Mouse (Mus musculus): Measurements from ENCODE around the gene Snta1. TPM values are rescaled to one million over a fixed set of nuclear protein-coding genes. Genes with fewer than 3 reads are reported as not detected.

Gene Snta1
- polyA plus RNA-seq, 3 experiments from 2014 or later: not detected

- ATAC-seq: peak; percentile 90
These were observed 35.6 kb downstream of the Snta1 start for GRCm38 (mm10) chr2:154372151-154372829.

GRCm38 (mm10) chr2:154367510-154367909 is 40.4 kb downstream of the Snta1 start:
- ATAC-seq: no peak

GRCm38 (mm10) chr2:154354000-154354425 is 53.9 kb downstream of the Snta1 start:
- ATAC-seq: peak; percentile 81

GRCm38 (mm10) chr2:154348152-154348551 is 59.7 kb downstream of the Snta1 start:
- ATAC-seq: no peak

- ATAC-seq: no peak
These were observed 68.5 kb downstream of the Snta1 start for GRCm38 (mm10) chr2:154339356-154339755.

GRCm38 (mm10) chr2:154338161-154338560 is 69.7 kb downstream of the Snta1 start:
- ATAC-seq: no peak

GRCm38 (mm10) chr2:154335572-154335971 is 72.3 kb downstream of the Snta1 start:
- no peak for ATAC-seq

- no peak for ATAC-seq
These were observed 81.0 kb downstream of the Snta1 start for GRCm38 (mm10) chr2:154326852-154327251.

Other genes with a start within 250 kb of the Snta1 start
- not detected for gene Bpifa5, start 245.5 kb downstream of the Snta1 start, polyA plus RNA-seq (2017; shearing (Covaris generic))
- not detected for gene Bpifb1, start 217.3 kb downstream of the Snta1 start, polyA plus RNA-seq (2017; shearing (Covaris generic))
- not detected for gene Bpifb5, start 184.4 kb downstream of the Snta1 start, polyA plus RNA-seq (2017; shearing (Covaris generic))
- gene Bpifb9a, start 150.2 kb downstream of the Snta1 start, polyA plus RNA-seq (2017; shearing (Covaris generic)): not detected
- gene Bpifb9b, start 100.9 kb downstream of the Snta1 start, polyA plus RNA-seq (2017; shearing (Covaris generic)): not detected
- 10 to 100 TPM; 14.7 to 89.3 (median 50.7) TPM for gene Cdk5rap1, start 35.1 kb downstream of the Snta1 start, polyA plus RNA-seq (2017; shearing (Covaris generic))
- gene Cbfa2t2, start 28.4 kb upstream of the Snta1 start, polyA plus RNA-seq (2017; shearing (Covaris generic)): 10 to 100 TPM; 18.9 to 26.6 (median 25.6) TPM
- gene 1700003F12Rik, start 139.0 kb upstream of the Snta1 start, polyA plus RNA-seq (2017; shearing (Covaris generic)): not detected
- gene Actl10, start 143.7 kb upstream of the Snta1 start, polyA plus RNA-seq (2017; shearing (Covaris generic)): not detected
- 1 to 10 TPM in 2 of 3 experiments, not detected in 1; 1.1 TPM for gene Necab3, start 150.8 kb upstream of the Snta1 start, polyA plus RNA-seq (2017; shearing (Covaris generic))
- gene E2f1, start 161.8 kb upstream of the Snta1 start, polyA plus RNA-seq (2017; shearing (Covaris generic)): 1 to 10 TPM; 1.3 to 2.6 (median 1.5) TPM
- gene Pxmp4, start 195.6 kb upstream of the Snta1 start, polyA plus RNA-seq (2017; shearing (Covaris generic)): 10 to 100 TPM; 15.1 to 21.3 (median 20.2) TPM
- gene Zfp341, start 205.2 kb upstream of the Snta1 start, polyA plus RNA-seq (2017; shearing (Covaris generic)): under 1 TPM in 2 of 3 experiments, not detected in 1; 0.59 to 0.88 TPM
- gene 4930519P11Rik, start 205.3 kb upstream of the Snta1 start, polyA plus RNA-seq (2017; shearing (Covaris generic)): not detected
- 1 to 10 TPM; 2.8 to 6.5 (median 5.4) TPM for gene Chmp4b, start 243.6 kb upstream of the Snta1 start, polyA plus RNA-seq (2017; shearing (Covaris generic))